Mouse (Mus musculus): Measurements from ENCODE around the gene Sgk1. TPM values are rescaled to one million over a fixed set of nuclear protein-coding genes. Genes with fewer than 3 reads are reported as not detected.

Sgk1 gene
- total and polyA plus RNA-seq, 3 experiments = 0.76 to 16.0 (median 4.3) TPM

- Histone ChIP-seq H3K4me3 (replicated peaks in 1 of 3; ENCODE audit: low read depth in 2 of 3, low read length in 2 of 3, poor library complexity in 1 of 3) (no peak overlapping the region), H3K9ac (ENCODE audit: insufficient read depth, low read depth) (no peak overlapping the region), H3K27me3 (replicated peaks) (no peaks in the 10 kb centered on the region), H3K4me2 (ENCODE audit: insufficient read depth, low read depth, poor library complexity, severe bottlenecking) (peak overlapping the region; percentile 78), H3K79me2 (replicated peaks; ENCODE audit: control insufficient read depth, extremely low read depth, insufficient read depth, poor library complexity, severe bottlenecking) (no peaks in the 10 kb centered on the region), H3K27ac (ENCODE audit: insufficient read depth, low read depth) (no peak overlapping the region), H3K36me3 (replicated peaks in 1 of 2; ENCODE audit: control insufficient read depth in 1 of 2, insufficient read depth in 1 of 2, low read length in 1 of 2) (no peaks in the 10 kb centered on the region), H3K4me1 (ENCODE audit: control insufficient read depth in 1 of 2, insufficient read depth in 2 of 2) (no peaks in the 10 kb centered on the region), H3K9me3 (replicated peaks; ENCODE audit: low read length) (no peaks in the 10 kb centered on the region)
- dilution Hi-C loops (cut with MboI; ENCODE audit: extremely low pct_ligation_motif_present, extremely low pct_unique_long_range_greater_than_20kb, low sequenced_read_pairs) = no loop called here
- DNase-seq (ENCODE audit: extremely low read depth) = peak; percentile 72
- TF ChIP-seq ELF1 (IDR thresholded peaks at IDR 0.05; ENCODE audit: low read depth, low read length) (no peak), CTCF (conservative IDR thresholded peaks at IDR 0.05 in 1 of 2, IDR thresholded peaks at IDR 0.05 in 1 of 2; ENCODE audit: low read depth in 2 of 2, low read length in 2 of 2) (peak; percentile 52 to 76), TBP (conservative IDR thresholded peaks at IDR 0.05; ENCODE audit: low read depth, low read length) (no peak), SMC3 (IDR thresholded peaks at IDR 0.05; ENCODE audit: low read depth, low read length) (peak; percentile 53), NELFE (IDR thresholded peaks at IDR 0.05; ENCODE audit: low read depth, low read length) (no peak), MAZ (IDR thresholded peaks at IDR 0.05; ENCODE audit: low read depth, low read length) (no peak), NRF1 (IDR thresholded peaks at IDR 0.05; ENCODE audit: low read depth, low read length) (peak; percentile 70), RAD21 (IDR thresholded peaks at IDR 0.05; ENCODE audit: low read depth, low read length) (peak; percentile 45)
- in situ Hi-C loops (cut with MboI; ENCODE audit: low pct_ligation_motif_present, low pct_unique_long_range_greater_than_20kb, low sequenced_read_pairs) = no loop called here
Measured at GRCm38 (mm10) chr10:22010088-22010818, 128.3 kb downstream of the Sgk1 start.

GRCm38 (mm10) chr10:22017469-22018159, 135.6 kb downstream of the Sgk1 start:
- Histone ChIP-seq H3K36me3 (replicated peaks in 1 of 2; ENCODE audit: control insufficient read depth in 1 of 2, insufficient read depth in 1 of 2, low read length in 1 of 2) (no peaks in the 10 kb centered on the region), H3K27me3 (replicated peaks) (no peaks in the 10 kb centered on the region), H3K4me3 (replicated peaks in 1 of 3; ENCODE audit: low read depth in 2 of 3, low read length in 2 of 3, poor library complexity in 1 of 3) (no peak overlapping the region), H3K4me1 (ENCODE audit: control insufficient read depth in 1 of 2, insufficient read depth in 2 of 2) (no peaks in the 10 kb centered on the region), H3K27ac (ENCODE audit: insufficient read depth, low read depth) (no peak overlapping the region), H3K9ac (ENCODE audit: insufficient read depth, low read depth) (no peak overlapping the region), H3K4me2 (ENCODE audit: insufficient read depth, low read depth, poor library complexity, severe bottlenecking) (no peak overlapping the region), H3K79me2 (replicated peaks; ENCODE audit: control insufficient read depth, extremely low read depth, insufficient read depth, poor library complexity, severe bottlenecking) (no peaks in the 10 kb centered on the region), H3K9me3 (replicated peaks; ENCODE audit: low read length) (no peaks in the 10 kb centered on the region)
- no peak for TF ChIP-seq TCF12 (IDR thresholded peaks at IDR 0.05; ENCODE audit: low read depth, low read length)
- TF ChIP-seq CHD1 (IDR thresholded peaks at IDR 0.05; ENCODE audit: low read depth, low read length) = no peak
- TF ChIP-seq RCOR1 (conservative IDR thresholded peaks at IDR 0.05; ENCODE audit: low read depth, low read length) = no peak
- no peak for TF ChIP-seq SIN3A (IDR thresholded peaks at IDR 0.05; ENCODE audit: low read length)
- no peak for TF ChIP-seq IRF4 (IDR thresholded peaks at IDR 0.05; ENCODE audit: low read depth, low read length)
- no peak for TF ChIP-seq ZNF384 (IDR thresholded peaks at IDR 0.05; ENCODE audit: low read depth, low read length)
- TF ChIP-seq CHD2 (IDR thresholded peaks at IDR 0.05; ENCODE audit: low read length) = no peak
- no peak for TF ChIP-seq POLR2AphosphoS2 (IDR thresholded peaks at IDR 0.05; ENCODE audit: low read depth, low read length)
- TF ChIP-seq EP300 (IDR thresholded peaks at IDR 0.05; ENCODE audit: low read length) = no peak
- in situ Hi-C loops (cut with MboI; ENCODE audit: low pct_ligation_motif_present, low pct_unique_long_range_greater_than_20kb, low sequenced_read_pairs) = no loop called here
- dilution Hi-C loops (cut with MboI; ENCODE audit: extremely low pct_ligation_motif_present, extremely low pct_unique_long_range_greater_than_20kb, low sequenced_read_pairs) = no loop called here
- DNase-seq (ENCODE audit: extremely low read depth) = no peak

Data from CH12.LX (cell line).